Mouse (Mus musculus) myocyte (in vitro differentiated cells): Measurements from ENCODE around the gene Rbms3. TPM values are rescaled to one million over a fixed set of nuclear protein-coding genes. Genes with fewer than 3 reads are reported as not detected.

Experiments used
- H3K27me3 ChIP-seq: one replicate; pipeline ENCODE4 v1.6.1; 2011; ENCODE audit not compliant: control insufficient read depth, insufficient read depth, insufficient read length
- H3K36me3 ChIP-seq: one replicate; pipeline ENCODE4 v1.6.1; 2011; ENCODE audit not compliant: control insufficient read depth, insufficient read depth
- H3K4me2 ChIP-seq: one replicate; pipeline ENCODE4 v1.6.1; 2011; ENCODE audit warnings: low read depth, control low read depth
- H3K4me3 ChIP-seq: one replicate; pipeline ENCODE4 v1.5.1; 2011; ENCODE audit warnings: mild to moderate bottlenecking, control low read depth, moderate library complexity
- H3K79me2 ChIP-seq: one replicate; pipeline ENCODE4 v1.6.1; 2011; ENCODE audit not compliant: control insufficient read depth, insufficient read depth
- H3ac ChIP-seq: one replicate; pipeline ENCODE4 v1.6.1; 2011; ENCODE audit not compliant: control insufficient read depth, insufficient read length
- CEBPB ChIP-seq: IDR thresholded peaks from 2 replicates; pipeline ENCODE4 v1.6.1; 2011; ENCODE audit warnings: mild to moderate bottlenecking, moderate library complexity; ENCODE audit not compliant: poor library complexity, insufficient read depth, severe bottlenecking
- E2F4 ChIP-seq: IDR thresholded peaks from one replicate; pipeline ENCODE4 v1.6.1; 2011; ENCODE audit warnings: mild to moderate bottlenecking, control low read depth, moderate library complexity; ENCODE audit not compliant: insufficient read depth
- MAX ChIP-seq: IDR thresholded peaks from one replicate; pipeline ENCODE4 v1.6.1; 2011; ENCODE audit warnings: low read depth, mild to moderate bottlenecking, control low read depth
- MYOD1 ChIP-seq, 3 experiments: IDR thresholded peaks; one replicate each; pipeline ENCODE4 v1.6.1; 2011; ENCODE audit warnings: control low read depth in 2 of 3, low read depth in 2 of 3, mild to moderate bottlenecking in 2 of 3, moderate library complexity in 1 of 3; ENCODE audit not compliant: insufficient read length in 2 of 3, control insufficient read depth in 1 of 3
- MYOG ChIP-seq, 3 experiments: IDR thresholded peaks; one replicate each; pipeline ENCODE4 v1.6.1; 2011; ENCODE audit warnings: control low read depth in 2 of 3, low read depth in 2 of 3, mild to moderate bottlenecking in 2 of 3; ENCODE audit not compliant: insufficient read length in 2 of 3, control insufficient read depth in 1 of 3, insufficient read depth in 1 of 3
- POLR2A ChIP-seq: IDR thresholded peaks from one replicate; pipeline ENCODE4 v1.6.1; 2011; ENCODE audit warnings: low read depth, mild to moderate bottlenecking, control low read depth, moderate library complexity; ENCODE audit not compliant: insufficient read length
- POLR2AphosphoS2 ChIP-seq: IDR thresholded peaks from one replicate; pipeline ENCODE4 v1.6.1; 2011; ENCODE audit warnings: low read depth, control low read depth; ENCODE audit not compliant: insufficient read length
- REST ChIP-seq: IDR thresholded peaks from one replicate; pipeline ENCODE4 v1.6.1; 2011; ENCODE audit warnings: mild to moderate bottlenecking, control low read depth, moderate library complexity; ENCODE audit not compliant: insufficient read depth, insufficient read length
- SRF ChIP-seq: IDR thresholded peaks from one replicate; pipeline ENCODE4 v1.6.1; 2011; ENCODE audit warnings: low read depth; ENCODE audit not compliant: control insufficient read depth, insufficient read length
- TCF12 ChIP-seq: IDR thresholded peaks from one replicate; pipeline ENCODE4 v1.6.1; 2011; ENCODE audit warnings: mild to moderate bottlenecking, control low read depth; ENCODE audit not compliant: poor library complexity, insufficient read depth, severe bottlenecking
- TCF3 ChIP-seq: IDR thresholded peaks from one replicate; pipeline ENCODE4 v1.6.1; 2011; ENCODE audit warnings: low read depth, control low read depth; ENCODE audit not compliant: insufficient read length
- USF1 ChIP-seq: IDR thresholded peaks from one replicate; pipeline ENCODE4 v1.6.1; 2011; ENCODE audit warnings: low read depth, mild to moderate bottlenecking, control low read depth, moderate library complexity
- polyA plus RNA-seq: library from polyadenylated mRNA; unstranded; fragments of >200 nt; fragmentation: generic; extraction: Trizol; gene quantifications from one replicate; pipeline ENCODE4 v1.2.1, GENCODE M21; 2012; ENCODE audit warnings: missing spikeins

Gene Rbms3
- polyA plus RNA-seq, 1 experiment: 4.5 TPM

GRCm38 (mm10) chr9:116857861-116858595 is 771.7 kb downstream of the Rbms3 start:
- no peak overlapping the region for H3K4me2 ChIP-seq
- H3K4me3 ChIP-seq: no peak overlapping the region
- TF ChIP-seq E2F4: no peak
- TF ChIP-seq MYOG (IDR thresholded peaks at IDR 0.05; ENCODE audit: control insufficient read depth in 1 of 3, insufficient read depth in 1 of 3, insufficient read length in 2 of 3, low read depth in 2 of 3): no peak
- TF ChIP-seq MAX: no peak
- TF ChIP-seq USF1: no peak
- TF ChIP-seq MYOD1 (IDR thresholded peaks at IDR 0.05; ENCODE audit: control insufficient read depth in 1 of 3, insufficient read length in 2 of 3, low read depth in 2 of 3): no peak
- TF ChIP-seq POLR2AphosphoS2: no peak
- no peak for TF ChIP-seq TCF3
- no peak for TF ChIP-seq CEBPB
- TF ChIP-seq SRF: no peak
- TF ChIP-seq REST: no peak
- TF ChIP-seq TCF12: no peak
- no peak for TF ChIP-seq POLR2A
- no peaks in the 10 kb centered on the region for H3K36me3 ChIP-seq
- no peaks in the 10 kb centered on the region for H3K27me3 ChIP-seq
- H3K79me2 ChIP-seq: no peaks in the 10 kb centered on the region
- no peak overlapping the region for H3ac ChIP-seq

DNA sequence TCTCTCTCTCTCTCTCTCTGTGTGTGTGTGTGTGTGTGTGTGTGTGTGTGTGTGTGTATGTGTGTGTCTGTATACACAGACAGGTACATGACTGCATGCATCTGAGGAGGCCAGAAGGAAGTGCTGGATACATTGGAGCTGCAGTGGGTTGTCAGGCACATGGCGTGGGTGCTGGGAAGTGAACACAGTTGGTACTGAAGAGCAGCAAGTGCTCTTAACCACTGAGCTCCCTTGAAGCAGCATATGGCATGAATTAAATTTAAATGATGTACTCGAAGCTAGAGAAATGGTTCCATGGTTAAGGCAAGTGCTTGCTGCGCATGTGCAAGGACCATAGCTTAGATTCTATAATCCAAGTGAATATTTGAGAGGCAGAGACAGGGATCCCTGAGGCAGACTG is 772.6 kb downstream of the Rbms3 start:
- Histone ChIP-seq H3K4me3 (no peak overlapping the region), H3K36me3 (no peaks in the 10 kb centered on the region)
- no peak for TF ChIP-seq MYOD1 (IDR thresholded peaks at IDR 0.05; ENCODE audit: control insufficient read depth in 1 of 3, insufficient read length in 2 of 3, low read depth in 2 of 3)
- TF ChIP-seq POLR2A: no peak
- no peak for TF ChIP-seq REST
- TF ChIP-seq TCF3: no peak
- TF ChIP-seq USF1: no peak
- no peak for TF ChIP-seq POLR2AphosphoS2
- TF ChIP-seq CEBPB: no peak
- TF ChIP-seq MAX: no peak
- TF ChIP-seq E2F4: no peak
- no peak for TF ChIP-seq MYOG (IDR thresholded peaks at IDR 0.05; ENCODE audit: control insufficient read depth in 1 of 3, insufficient read depth in 1 of 3, insufficient read length in 2 of 3, low read depth in 2 of 3)
- no peak for TF ChIP-seq SRF
- TF ChIP-seq TCF12: no peak

DNA sequence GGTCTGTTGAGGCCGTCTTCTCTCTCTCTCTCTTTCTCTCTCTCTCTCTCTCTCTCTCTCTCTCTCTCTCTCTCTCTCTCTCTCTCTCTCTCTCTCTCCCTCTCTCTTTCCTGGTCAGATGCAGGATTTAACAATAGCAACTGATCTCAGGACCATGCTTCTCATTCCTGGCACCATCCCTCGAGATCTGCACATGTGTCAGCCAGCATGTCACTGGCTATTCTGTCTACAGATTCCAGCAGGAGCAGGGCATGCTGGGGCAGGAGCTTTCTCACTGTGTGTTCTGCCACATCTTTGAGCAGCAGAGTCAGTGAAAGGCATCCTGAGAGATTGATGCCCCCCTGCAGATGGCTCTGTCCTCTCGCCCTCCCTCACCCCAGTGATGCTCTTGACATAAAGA is 774.0 kb downstream of the Rbms3 start:
- no peaks in the 10 kb centered on the region for H3K79me2 ChIP-seq
- H3K4me3 ChIP-seq: no peak overlapping the region
- H3K27me3 ChIP-seq: no peaks in the 10 kb centered on the region
- no peak overlapping the region for H3K4me2 ChIP-seq
- H3K36me3 ChIP-seq: no peaks in the 10 kb centered on the region
- H3ac ChIP-seq: no peak overlapping the region
- no peak for TF ChIP-seq TCF12
- no peak for TF ChIP-seq POLR2A
- no peak for TF ChIP-seq E2F4
- TF ChIP-seq USF1: no peak

More for the DNA sequence above, 772.6 kb downstream of the Rbms3 start:
- Histone ChIP-seq H3K79me2 (no peaks in the 10 kb centered on the region), H3K4me2 (no peak overlapping the region), H3K27me3 (no peaks in the 10 kb centered on the region), H3ac (no peak overlapping the region)

GRCm38 (mm10) chr9:116848905-116849304 is 780.8 kb downstream of the Rbms3 start:
- H3ac ChIP-seq: no peak overlapping the region
- H3K4me2 ChIP-seq: no peak overlapping the region
- TF ChIP-seq MYOD1 (IDR thresholded peaks at IDR 0.05; ENCODE audit: control insufficient read depth in 1 of 3, insufficient read length in 2 of 3, low read depth in 2 of 3): no peak
- TF ChIP-seq SRF: no peak
- TF ChIP-seq TCF12: no peak
- no peak for TF ChIP-seq TCF3
- no peak for TF ChIP-seq E2F4
- TF ChIP-seq POLR2A: no peak
- H3K4me3 ChIP-seq: no peak overlapping the region
- H3K79me2 ChIP-seq: no peaks in the 10 kb centered on the region
- H3K36me3 ChIP-seq: no peaks in the 10 kb centered on the region
- H3K27me3 ChIP-seq: no peaks in the 10 kb centered on the region

DNA sequence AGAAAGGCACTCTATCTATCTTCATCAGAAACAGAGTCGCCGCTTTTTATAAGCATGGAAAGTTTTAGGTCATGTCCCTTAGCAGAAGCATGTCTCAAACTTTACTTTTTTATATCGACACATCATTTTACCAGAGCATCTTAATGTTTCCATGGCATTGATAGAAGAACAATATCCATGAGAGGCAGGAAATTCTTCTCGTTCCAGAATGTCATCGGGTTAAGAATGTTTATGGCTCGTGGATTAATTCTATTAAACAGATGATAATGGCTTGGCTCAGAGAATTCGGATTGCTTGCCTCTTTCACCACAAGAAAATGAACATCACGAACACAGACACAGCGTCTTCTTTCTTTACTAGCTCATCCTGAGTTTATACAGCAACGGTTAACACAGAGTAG is 781.5 kb downstream of the Rbms3 start:
- Histone ChIP-seq H3K4me2 (peak overlapping the region; percentile 18), H3K4me3 (no peak overlapping the region), H3ac (no peak overlapping the region), H3K36me3 (no peaks in the 10 kb centered on the region), H3K27me3 (no peaks in the 10 kb centered on the region), H3K79me2 (no peaks in the 10 kb centered on the region)
- TF ChIP-seq E2F4: no peak
